Mouse (Mus musculus) left cerebral cortex, adult 2 months (tissue): ENCODE data around the gene Ifne. TPM values are rescaled to one million over a fixed set of nuclear protein-coding genes. Genes with fewer than 3 reads are reported as not detected.

ENCODE experiments used
- DNase-seq, 2 experiments: peaks; one replicate each; pipeline ENCODE4 v3.0.0; 2021 to 2022; ENCODE audit warnings: low spot score in 2 of 2, mixed read lengths in 1 of 2; ENCODE audit errors: extremely low spot score in 1 of 2
- H3K27ac ChIP-seq: fragments of 200-600 bp; 2 replicates; pipeline ENCODE4 v1.8.1; 2022
- H3K4me3 ChIP-seq: fragments of 200-600 bp; 2 replicates; pipeline ENCODE4 v1.8.1; 2022
- CTCF ChIP-seq: fragments of 200-600 bp; IDR thresholded peaks from 2 replicates; pipeline ENCODE4 v1.8.1; 2022; ENCODE audit warnings: antibody characterized with exemption, mild to moderate bottlenecking, moderate library complexity
- intact Hi-C: fragments of 180-260 bp; cut with DNase I; formaldehyde crosslinking; loops from one replicate; pipeline ENCODE4 v1.15.1; 2025
- long read RNA-seq, 2 experiments: library from polyadenylated mRNA; stranded (forward); transcript quantifications; one replicate each; pipeline ENCODE4 v2.0.0; 2021; ENCODE audit warnings: borderline mapping rate in 2 of 2
- total RNA-seq, 2 experiments: library from RNA; stranded (reverse); gene quantifications; 2 replicates each; pipeline ENCODE4 v1.2.3; 2021

The Ifne gene
- total RNA-seq: not detected
- long read RNA-seq, experiment 1: 0 reads
- long read RNA-seq, experiment 2: 0 reads

DNA sequence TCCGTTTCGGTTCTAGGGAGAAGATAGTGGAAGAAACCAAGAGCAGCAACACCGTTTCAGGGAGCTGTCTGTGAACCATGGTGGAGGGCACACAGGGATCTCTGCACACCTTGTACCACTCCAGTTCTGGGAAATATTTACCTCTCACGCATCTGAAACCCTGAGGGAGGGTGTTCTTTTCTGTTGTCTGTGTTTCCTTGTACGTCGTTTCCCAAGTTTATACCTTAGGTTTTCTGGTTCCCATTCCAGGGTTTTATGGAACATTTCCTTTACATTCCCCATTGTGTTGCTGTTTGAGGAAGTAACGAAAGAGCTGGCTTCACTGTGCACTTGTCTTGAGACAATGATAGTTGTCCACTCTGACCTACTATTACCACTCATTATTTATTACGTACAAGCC is at the start of gene Ifne:
Gene Ifne (minus strand): TSS at position 101 of the 400 bp plus-strand sequence.
- intact Hi-C loops: no loop called here
- Histone ChIP-seq H3K27ac (no peak within 1 kb of the TSS), H3K4me3 (no peak within 1 kb of the TSS)
- TF ChIP-seq CTCF: no peak
- DNase-seq: no peak

DNA sequence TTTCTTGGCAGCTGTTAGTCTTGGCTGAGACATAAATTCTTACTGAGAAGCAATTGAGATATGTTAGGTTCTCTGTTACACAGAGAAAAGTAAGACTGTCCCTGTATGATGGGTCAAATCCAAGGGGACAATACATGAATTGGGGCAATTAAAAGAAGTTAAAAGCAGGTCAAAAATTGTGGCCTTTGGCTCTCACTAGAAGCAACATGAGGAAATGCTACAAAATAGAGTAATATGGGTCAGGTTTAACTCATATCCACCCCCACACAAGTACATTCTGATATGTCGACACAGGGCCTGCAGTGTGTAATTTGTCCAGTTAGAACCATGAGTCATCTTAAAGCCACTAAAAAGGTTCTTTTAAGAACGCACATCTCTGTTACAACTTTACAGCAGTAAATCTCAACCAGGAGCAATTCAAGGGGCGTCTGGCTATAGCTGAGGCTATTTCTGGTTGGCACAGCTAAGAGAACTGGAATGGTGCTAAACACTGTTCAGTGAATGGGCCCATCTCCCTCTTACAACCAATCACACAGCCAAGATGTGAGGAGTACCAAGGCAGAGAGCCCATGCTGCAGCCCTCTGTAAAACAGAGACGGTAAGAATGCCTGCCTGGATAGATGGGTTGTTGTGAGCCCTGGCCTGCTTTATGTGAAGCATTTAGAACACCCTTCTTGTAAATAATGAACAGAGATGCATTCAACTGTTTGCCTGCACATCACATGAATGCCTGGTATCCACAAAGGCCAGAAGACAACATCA is 48.5 kb upstream of the Ifne start:
- no peak for DNase-seq
- intact Hi-C loops: no loop called here
- Histone ChIP-seq H3K4me3 (no peak overlapping the region), H3K27ac (no peak overlapping the region)
- TF ChIP-seq CTCF: no peak

DNA sequence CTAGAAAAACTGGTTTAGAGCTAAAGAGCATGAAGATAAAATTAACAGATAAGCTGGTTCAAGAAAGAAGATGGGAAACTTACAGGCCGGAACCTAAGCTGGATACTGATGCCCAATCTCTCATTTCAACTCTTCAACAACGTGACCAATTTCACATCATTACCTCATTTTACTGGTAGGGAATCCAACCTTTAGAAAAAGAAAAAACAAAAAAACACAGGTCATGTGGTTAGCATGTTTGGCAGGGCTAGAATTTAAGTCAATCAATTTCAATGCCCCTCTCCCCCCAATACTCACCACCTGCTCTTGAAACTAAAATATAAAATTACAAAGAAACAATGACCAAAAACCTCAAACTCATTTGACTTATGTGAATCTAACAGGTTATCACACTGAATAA is 47.8 kb upstream of the Ifne start:
- intact Hi-C loops: no loop called here
- no peak overlapping the region for H3K4me3 ChIP-seq
- DNase-seq: no peak

DNA sequence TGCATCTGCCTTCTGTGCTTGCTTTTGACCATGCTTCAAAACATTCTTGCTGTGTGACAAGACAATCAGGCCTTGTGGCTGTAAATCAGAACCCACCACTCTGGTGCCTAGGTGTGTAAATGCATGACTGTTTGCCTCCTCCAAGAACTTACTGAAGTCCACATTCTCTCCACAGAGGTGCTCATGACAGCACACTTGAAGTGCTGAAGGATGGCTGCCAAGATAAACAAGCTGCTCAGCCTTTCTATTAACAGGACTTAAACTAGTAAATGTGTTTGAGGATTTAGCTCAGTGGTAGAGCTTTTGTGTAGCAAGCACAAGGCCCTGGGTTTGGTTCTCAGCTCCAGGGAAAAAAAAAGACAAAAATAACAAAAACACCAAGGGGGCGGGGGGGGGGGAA is 46.6 kb upstream of the Ifne start:
- intact Hi-C loops: no loop called here
- no peak for TF ChIP-seq CTCF
- no peak overlapping the region for H3K27ac ChIP-seq
- DNase-seq: no peak
- no peak overlapping the region for H3K4me3 ChIP-seq

More for the DNA sequence above, 47.8 kb upstream of the Ifne start:
- TF ChIP-seq CTCF: no peak
- no peak overlapping the region for H3K27ac ChIP-seq

DNA sequence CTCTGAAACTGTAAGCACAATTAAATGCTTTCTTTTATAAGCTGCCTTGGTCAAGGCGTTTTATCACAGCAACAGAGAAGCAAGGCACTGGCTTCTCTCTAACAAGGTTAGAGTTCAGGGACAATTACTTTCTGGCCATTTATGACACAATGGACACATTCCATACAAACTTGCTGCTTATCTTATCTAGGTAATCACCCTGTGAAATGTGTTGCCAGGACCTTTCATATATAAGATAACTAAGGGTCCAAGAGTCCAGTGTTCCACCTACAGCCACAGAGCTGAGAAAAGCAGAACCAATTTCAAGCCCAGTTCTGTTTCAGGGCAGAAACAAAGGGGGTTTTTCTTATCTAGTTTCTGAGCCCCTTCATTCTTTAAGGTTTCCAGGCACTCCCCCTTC is 46.1 kb upstream of the Ifne start:
- intact Hi-C loops: no loop called here
- TF ChIP-seq CTCF: no peak
- no peak for DNase-seq
- H3K4me3 ChIP-seq: no peak overlapping the region
- no peak overlapping the region for H3K27ac ChIP-seq

DNA sequence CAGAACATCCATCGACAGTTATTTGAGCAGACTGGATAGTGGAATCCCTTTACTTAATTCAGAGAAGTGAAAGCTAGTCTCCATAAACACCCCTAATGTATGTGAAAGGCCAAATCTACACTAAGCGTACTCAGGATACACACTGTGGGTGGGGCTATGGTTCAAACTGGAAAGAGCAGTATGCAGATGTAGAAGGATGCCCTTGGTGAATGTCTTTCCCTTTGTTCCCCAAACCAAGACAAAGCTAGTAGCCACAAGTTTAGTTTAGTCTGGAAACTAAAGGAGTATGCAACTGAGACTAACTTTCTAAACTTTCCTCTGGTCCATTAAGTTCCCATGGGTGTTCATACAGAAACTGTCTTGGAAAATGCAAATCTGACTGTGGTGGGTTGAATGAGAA is 45.5 kb upstream of the Ifne start:
- Histone ChIP-seq H3K4me3 (no peak overlapping the region), H3K27ac (no peak overlapping the region)
- TF ChIP-seq CTCF: no peak
- intact Hi-C loops: no loop called here
- DNase-seq: no peak

DNA sequence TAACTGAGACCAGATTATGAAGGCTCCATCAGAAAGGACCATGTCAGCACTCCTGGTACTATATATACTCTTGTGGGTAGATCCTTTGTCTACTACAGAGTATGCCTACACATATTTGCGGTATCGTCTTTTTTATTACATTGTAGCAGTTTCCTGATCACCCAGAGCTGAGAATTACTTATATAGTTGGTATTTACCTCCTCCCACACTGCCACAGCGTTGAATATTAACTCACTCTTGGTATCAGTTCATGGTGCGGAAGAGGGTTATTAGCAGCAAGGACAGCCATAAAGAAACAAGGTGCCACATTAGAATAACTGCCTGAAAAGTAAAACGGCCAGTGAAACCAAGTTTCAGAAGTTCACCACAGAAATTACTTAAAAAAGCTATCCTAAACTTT is 41.3 kb upstream of the Ifne start:
- no peak for DNase-seq
- no peak overlapping the region for H3K4me3 ChIP-seq
- no peak overlapping the region for H3K27ac ChIP-seq
- TF ChIP-seq CTCF: no peak
- intact Hi-C loops: no loop called here

DNA sequence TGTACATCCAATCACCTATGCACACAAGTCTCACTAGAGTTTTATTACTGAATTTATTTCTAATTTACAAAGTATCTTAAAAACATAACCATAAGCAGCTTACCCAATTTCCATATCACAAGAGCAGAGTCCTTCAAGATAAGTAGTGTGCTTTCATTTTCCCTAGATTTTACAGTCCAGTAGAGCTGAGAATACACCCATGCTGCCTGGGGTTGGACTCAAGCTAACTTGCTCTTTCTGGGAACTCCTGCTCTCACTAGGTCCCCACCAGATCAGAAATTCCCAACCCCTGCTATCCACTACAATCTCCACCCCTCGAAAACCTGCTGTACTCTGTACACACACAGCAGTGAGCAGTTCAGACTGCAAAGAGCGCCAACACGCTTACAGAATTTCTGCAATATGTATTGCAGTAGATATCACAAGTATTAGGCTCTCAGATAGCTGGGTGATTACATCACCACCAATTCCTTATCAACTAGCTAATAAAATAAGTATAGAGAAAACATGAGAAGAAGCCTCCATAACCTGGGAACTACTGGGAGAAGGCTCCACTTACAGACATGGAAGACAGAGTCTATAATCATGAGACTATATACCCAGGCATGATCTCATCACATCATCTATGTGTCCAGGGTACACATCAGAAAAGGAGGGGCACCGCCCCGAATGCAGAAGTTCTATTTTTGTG is 37.9 kb upstream of the Ifne start:
- intact Hi-C loops: no loop called here
- Histone ChIP-seq H3K4me3 (no peak overlapping the region), H3K27ac (no peak overlapping the region)
- no peak for DNase-seq
- no peak for TF ChIP-seq CTCF

DNA sequence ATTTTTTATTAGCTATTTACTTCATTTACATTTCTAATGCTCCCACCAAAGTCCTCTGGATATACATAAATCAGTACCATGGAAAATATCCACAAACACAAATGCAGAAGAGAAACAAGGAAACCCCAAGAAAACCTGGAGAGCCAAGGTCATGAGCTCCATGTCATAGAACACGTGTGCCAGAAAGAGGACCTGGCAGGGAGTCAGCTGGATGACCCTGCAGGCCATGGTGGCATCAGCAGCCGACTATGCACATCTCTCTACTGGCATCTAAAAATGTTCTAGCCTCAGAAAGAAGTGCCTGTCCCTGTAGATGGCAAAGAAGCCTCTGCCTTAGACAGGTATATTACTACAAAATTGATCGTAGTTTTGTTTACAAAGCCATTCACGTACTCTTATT is 36.3 kb upstream of the Ifne start:
- DNase-seq: no peak
- intact Hi-C loops: no loop called here
- H3K27ac ChIP-seq: no peak overlapping the region
- no peak for TF ChIP-seq CTCF
- no peak overlapping the region for H3K4me3 ChIP-seq

DNA sequence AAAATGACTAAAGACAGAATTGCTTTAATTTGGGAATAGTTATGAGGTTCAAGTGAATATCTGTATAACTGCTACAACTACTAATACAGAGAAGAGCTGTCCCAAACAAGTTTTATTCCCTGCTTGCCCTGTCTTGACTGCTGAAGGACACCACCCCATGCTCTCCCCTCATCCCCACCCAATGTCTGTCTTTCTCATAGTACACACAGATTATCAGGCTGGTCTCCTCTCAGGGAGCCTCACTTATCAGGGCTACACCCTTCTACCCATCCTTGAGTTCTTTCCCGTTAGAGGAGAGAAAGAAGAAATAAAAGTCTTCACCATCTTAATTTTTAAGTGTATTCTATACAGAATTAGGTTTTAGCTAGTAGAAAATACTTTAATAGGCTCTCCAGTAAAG is 34.0 kb upstream of the Ifne start:
- no peak for TF ChIP-seq CTCF
- DNase-seq: no peak
- intact Hi-C loops: no loop called here
- Histone ChIP-seq H3K27ac (no peak overlapping the region), H3K4me3 (no peak overlapping the region)

DNA sequence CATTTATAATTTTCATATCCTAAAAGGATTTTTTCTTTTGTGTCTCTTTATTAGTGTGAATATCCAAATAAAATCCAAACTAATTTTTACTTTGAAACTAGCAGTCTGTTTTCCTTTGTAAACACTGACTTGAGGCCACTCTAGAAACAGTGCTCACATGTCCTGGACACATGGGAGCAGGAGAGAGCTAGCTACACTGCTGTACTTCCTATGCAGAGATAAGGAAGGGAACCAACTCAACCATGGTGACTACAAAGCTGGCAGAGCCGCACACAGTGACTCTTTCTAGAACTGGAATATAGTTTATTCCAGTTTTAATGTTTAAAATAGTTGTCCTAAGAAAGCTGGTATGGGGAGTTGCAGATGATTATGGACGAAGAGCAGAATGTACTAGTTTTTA is 32.9 kb upstream of the Ifne start:
- intact Hi-C loops: no loop called here
- no peak overlapping the region for H3K27ac ChIP-seq
- H3K4me3 ChIP-seq: no peak overlapping the region
- DNase-seq: no peak
- no peak for TF ChIP-seq CTCF

DNA sequence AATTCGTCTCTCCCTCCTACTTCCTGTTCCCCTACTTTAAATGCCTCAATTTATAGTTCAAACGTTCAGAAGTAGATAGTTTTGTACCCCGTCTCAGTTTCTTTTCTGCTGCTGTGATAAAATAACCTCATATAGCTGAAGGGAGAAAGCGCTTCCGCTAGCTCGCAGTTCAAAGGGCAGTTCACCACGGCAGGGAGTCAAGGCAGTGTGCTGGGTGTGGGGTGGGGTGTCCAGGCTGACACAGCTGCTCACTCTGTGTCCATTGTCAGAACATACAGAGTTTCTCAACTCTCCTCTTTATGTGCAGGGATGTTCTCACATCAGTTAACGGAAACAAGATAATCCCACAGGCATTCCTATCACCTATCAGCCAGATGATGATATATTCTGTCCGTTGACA is 32.2 kb upstream of the Ifne start:
- no peak for DNase-seq
- Histone ChIP-seq H3K27ac (no peak overlapping the region), H3K4me3 (no peak overlapping the region)
- no peak for TF ChIP-seq CTCF
- intact Hi-C loops: no loop called here
